Mouse (Mus musculus): ENCODE results near the gene Ano10. TPM values are rescaled to one million over a fixed set of nuclear protein-coding genes. Genes with fewer than 3 reads are reported as not detected.

Ano10 gene
- total and polyA plus RNA-seq, 2 experiments from 2014 or later, result 34.5 to 48.6 TPM

DNA sequence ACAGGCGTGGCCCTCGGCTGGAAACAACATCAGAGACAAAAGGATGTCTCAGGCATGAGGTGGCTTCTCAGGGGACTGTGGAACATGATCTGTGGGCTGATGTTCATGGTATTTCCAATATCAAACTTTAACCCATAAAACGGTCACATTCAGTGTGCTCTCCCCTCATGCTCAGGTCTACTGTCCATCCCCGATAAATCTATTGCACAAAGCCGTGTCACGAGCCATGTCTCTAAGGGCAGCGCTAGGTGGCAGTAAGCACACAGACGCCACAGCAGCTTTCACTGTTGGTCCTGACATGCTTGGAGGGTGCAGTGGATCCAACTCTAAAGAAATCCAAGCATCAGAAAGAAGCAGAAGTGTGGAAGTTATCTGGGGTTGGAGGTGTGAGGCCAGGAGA is 46.1 kb downstream of the Ano10 start:
- no peaks in the 10 kb centered on the region for H3K27me3 ChIP-seq (ENCODE audit: insufficient read depth, low read length)
- ATAC-seq (peak; percentile 46; the same call in 1 of the 2 replicates), DNase-seq (ENCODE audit: low spot score) (peak; percentile 76)
- no peak overlapping the region for H3K27ac ChIP-seq
- TF ChIP-seq CTCF (IDR thresholded peaks at IDR 0.05; ENCODE audit: low read depth), result peak; percentile 81
- 34% methylated on average over 8 of the region's 8 CpGs for WGBS
- H3K4me3 ChIP-seq (ENCODE audit: low read length), result no peak overlapping the region
- no peak overlapping the region for H3K9ac ChIP-seq (replicated peaks; ENCODE audit: low read length)
- H3K36me3 ChIP-seq (ENCODE audit: insufficient read depth, low read length), result peaks cover 16% of the 10 kb centered on the region
- H3K9me3 ChIP-seq (ENCODE audit: low read length), result no peaks in the 10 kb centered on the region
- H3K4me2 ChIP-seq (ENCODE audit: low read depth, low read length), result no peak overlapping the region
- H3K4me1 ChIP-seq (ENCODE audit: insufficient read depth, low read length), result no peaks in the 10 kb centered on the region

DNA sequence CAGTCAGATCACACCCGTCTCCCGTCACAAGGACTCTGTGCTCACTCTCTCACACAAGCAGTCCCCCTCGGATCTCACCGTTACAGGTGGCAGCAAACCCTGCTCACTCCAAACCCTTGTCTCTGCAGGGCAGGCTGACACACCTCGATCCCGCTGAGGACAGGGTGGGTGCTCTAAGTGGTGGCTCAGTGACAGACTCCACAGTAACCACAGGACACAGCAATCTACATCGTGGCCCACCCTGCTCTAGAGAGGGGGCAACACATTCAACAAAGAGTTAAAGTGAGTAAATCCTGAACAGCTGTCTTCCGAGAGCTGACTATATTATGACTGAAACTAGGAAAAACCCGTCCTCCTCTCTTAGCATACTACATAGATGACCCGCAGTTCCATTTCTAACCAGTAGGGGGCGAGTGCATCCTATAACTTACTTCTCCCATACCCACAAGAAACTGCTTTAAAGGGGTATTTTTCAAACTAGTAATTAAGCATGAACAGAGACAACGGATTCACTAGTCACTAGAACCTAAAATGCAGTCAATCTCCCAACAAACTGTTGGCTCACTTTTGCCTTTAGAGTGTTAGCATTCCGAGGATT is 46.7 kb downstream of the Ano10 start:
- peaks cover 16% of the 10 kb centered on the region for H3K36me3 ChIP-seq (ENCODE audit: insufficient read depth, low read length)
- no peaks in the 10 kb centered on the region for H3K27me3 ChIP-seq (ENCODE audit: insufficient read depth, low read length)
- H3K4me2 ChIP-seq (ENCODE audit: low read depth, low read length), result no peak overlapping the region
- TF ChIP-seq CTCF (IDR thresholded peaks at IDR 0.05; ENCODE audit: low read depth), result peak; percentile 89
- no peaks in the 10 kb centered on the region for H3K9me3 ChIP-seq (ENCODE audit: low read length)
- DNase-seq (ENCODE audit: low spot score) (peak; percentile 89), ATAC-seq (peak; percentile 55)
- no peak overlapping the region for H3K9ac ChIP-seq (replicated peaks; ENCODE audit: low read length)
- H3K27ac ChIP-seq, result no peak overlapping the region
- H3K4me3 ChIP-seq (ENCODE audit: low read length), result no peak overlapping the region
- H3K4me1 ChIP-seq (ENCODE audit: insufficient read depth, low read length), result no peaks in the 10 kb centered on the region
- 43% methylated on average over 13 of the region's 13 CpGs for WGBS

DNA sequence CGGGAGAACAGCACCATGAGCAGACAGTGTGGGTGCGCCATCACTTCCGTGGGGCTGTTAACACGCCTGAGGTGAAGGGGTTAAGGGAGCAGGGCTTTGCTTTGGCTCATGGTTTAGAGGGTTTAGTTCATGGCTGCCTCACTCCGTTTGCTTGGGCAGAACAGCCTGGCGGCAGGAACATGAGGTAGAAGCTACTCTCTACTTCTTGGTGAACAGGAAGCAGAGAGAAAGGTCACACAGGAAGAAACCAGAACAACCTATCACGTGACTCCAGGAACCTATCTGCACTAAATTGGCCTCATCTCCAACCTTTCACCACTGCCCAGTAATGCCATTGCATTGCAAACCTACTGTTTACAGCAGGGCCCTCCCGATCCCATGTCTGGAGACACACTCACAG is 48.3 kb downstream of the Ano10 start:
- Histone ChIP-seq H3K27me3 (ENCODE audit: insufficient read depth, low read length) (no peaks in the 10 kb centered on the region), H3K36me3 (ENCODE audit: insufficient read depth, low read length) (peaks cover 7% of the 10 kb centered on the region), H3K27ac (no peak overlapping the region), H3K4me2 (ENCODE audit: low read depth, low read length) (no peak overlapping the region), H3K9me3 (ENCODE audit: low read length) (no peaks in the 10 kb centered on the region), H3K4me3 (ENCODE audit: low read length) (no peak overlapping the region), H3K9ac (replicated peaks; ENCODE audit: low read length) (no peak overlapping the region), H3K4me1 (ENCODE audit: insufficient read depth, low read length) (no peaks in the 10 kb centered on the region)
- ATAC-seq (no peak), DNase-seq (ENCODE audit: low spot score) (no peak)
- no peak for TF ChIP-seq CTCF (IDR thresholded peaks at IDR 0.05; ENCODE audit: low read depth)
- 90% methylated on average over 8 of the region's 8 CpGs for WGBS

DNA sequence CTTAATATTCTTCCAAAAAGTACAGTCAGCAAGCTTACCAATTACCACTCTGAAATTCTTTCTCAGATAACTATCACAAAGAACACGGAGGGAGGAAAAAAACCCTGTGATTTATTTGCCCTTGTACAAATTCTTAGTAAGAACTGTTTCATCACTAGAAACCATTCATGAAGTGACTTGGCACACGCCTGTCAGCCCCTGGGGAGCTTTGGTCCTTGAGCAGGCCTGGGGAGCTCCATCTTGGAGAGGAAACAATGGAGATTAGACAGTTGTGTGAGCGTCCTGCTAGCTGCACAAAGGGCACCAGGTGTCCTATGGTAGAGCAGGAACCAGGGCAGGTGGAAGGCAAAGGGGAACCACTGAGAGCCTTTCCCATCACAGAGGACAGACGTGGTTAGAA is 48.8 kb downstream of the Ano10 start:
- H3K9ac ChIP-seq (replicated peaks; ENCODE audit: low read length), result no peak overlapping the region
- no peak for ATAC-seq
- WGBS, result 64% methylated on average over 4 of the region's 4 CpGs
- peaks cover 3% of the 10 kb centered on the region for H3K36me3 ChIP-seq (ENCODE audit: insufficient read depth, low read length)
- H3K4me1 ChIP-seq (ENCODE audit: insufficient read depth, low read length), result no peaks in the 10 kb centered on the region
- H3K4me2 ChIP-seq (ENCODE audit: low read depth, low read length), result no peak overlapping the region
- no peak for DNase-seq (ENCODE audit: low spot score)
- H3K27me3 ChIP-seq (ENCODE audit: insufficient read depth, low read length), result no peaks in the 10 kb centered on the region
- H3K27ac ChIP-seq, result no peak overlapping the region
- TF ChIP-seq CTCF (IDR thresholded peaks at IDR 0.05; ENCODE audit: low read depth), result no peak
- H3K4me3 ChIP-seq (ENCODE audit: low read length), result no peak overlapping the region
- H3K9me3 ChIP-seq (ENCODE audit: low read length), result no peaks in the 10 kb centered on the region

DNA sequence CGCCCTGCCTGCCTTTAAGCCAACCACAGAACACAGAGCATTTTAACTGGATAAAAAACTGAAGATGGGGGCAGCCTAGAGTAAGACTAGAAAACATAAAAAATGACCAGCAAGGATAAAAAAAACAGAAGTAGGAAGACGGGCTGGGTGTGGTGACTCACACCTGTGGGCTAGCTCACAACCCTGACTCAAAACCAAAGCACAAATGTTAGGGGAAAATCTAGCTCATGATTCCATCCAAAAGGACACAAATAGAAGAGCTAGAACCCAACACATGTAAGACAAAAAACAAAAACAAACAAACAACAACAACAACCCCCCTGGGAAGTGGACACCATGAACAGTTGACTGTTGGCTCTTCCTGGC is 49.4 kb downstream of the Ano10 start:
- Histone ChIP-seq H3K9me3 (ENCODE audit: low read length) (no peaks in the 10 kb centered on the region), H3K4me3 (ENCODE audit: low read length) (no peak overlapping the region), H3K27ac (no peak overlapping the region), H3K4me2 (ENCODE audit: low read depth, low read length) (no peak overlapping the region), H3K9ac (replicated peaks; ENCODE audit: low read length) (no peak overlapping the region), H3K27me3 (ENCODE audit: insufficient read depth, low read length) (no peaks in the 10 kb centered on the region), H3K36me3 (ENCODE audit: insufficient read depth, low read length) (no peaks in the 10 kb centered on the region), H3K4me1 (ENCODE audit: insufficient read depth, low read length) (no peaks in the 10 kb centered on the region)
- TF ChIP-seq CTCF (IDR thresholded peaks at IDR 0.05; ENCODE audit: low read depth), result no peak
- 46% methylated on average over 2 of the region's 2 CpGs for WGBS
- no peak for DNase-seq (ENCODE audit: low spot score)
- no peak for ATAC-seq

DNA sequence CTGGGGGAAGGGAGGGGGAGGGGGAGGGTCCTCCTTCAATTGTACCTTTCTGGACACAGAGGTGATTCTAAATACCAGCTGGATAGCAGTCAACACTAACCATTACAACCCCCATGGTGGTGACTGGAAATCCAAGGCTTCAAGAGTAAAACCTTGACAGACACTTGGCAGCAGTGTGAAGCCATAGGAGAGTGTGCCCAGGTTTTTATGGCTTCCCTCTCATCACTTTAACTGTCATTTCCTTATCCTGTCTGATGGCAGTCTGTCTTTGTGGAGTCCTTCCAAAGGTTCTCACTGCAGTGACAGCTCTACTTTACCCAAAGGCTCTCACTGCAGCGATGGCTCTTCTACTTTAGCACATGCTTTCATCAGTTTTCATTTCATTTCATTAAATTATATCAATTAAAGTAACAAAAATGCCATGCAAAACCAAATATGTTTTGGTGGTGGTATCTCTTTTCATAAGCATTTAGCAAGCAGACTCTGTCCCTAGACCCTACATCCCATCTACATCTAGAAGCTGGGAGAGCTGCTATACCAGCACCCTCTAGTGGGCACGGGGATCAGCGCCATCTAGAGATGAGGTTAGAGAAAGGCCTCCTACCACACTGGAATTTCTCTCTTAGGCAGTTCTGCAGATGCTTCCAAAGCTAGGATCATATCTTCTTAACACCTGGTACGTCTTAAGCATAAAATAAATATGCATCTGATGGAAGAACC is 50.0 kb downstream of the Ano10 start:
- no peak for ATAC-seq
- Histone ChIP-seq H3K4me2 (ENCODE audit: low read depth, low read length) (no peak overlapping the region), H3K4me1 (ENCODE audit: insufficient read depth, low read length) (no peaks in the 10 kb centered on the region), H3K9ac (replicated peaks; ENCODE audit: low read length) (no peak overlapping the region), H3K27ac (no peak overlapping the region), H3K27me3 (ENCODE audit: insufficient read depth, low read length) (no peaks in the 10 kb centered on the region), H3K4me3 (ENCODE audit: low read length) (no peak overlapping the region), H3K9me3 (ENCODE audit: low read length) (no peaks in the 10 kb centered on the region), H3K36me3 (ENCODE audit: insufficient read depth, low read length) (no peaks in the 10 kb centered on the region)
- WGBS, result 31% methylated on average over 4 of the region's 4 CpGs
- TF ChIP-seq CTCF (IDR thresholded peaks at IDR 0.05; ENCODE audit: low read depth), result peak; percentile 83
- DNase-seq (ENCODE audit: low spot score), result peak; percentile 76

DNA sequence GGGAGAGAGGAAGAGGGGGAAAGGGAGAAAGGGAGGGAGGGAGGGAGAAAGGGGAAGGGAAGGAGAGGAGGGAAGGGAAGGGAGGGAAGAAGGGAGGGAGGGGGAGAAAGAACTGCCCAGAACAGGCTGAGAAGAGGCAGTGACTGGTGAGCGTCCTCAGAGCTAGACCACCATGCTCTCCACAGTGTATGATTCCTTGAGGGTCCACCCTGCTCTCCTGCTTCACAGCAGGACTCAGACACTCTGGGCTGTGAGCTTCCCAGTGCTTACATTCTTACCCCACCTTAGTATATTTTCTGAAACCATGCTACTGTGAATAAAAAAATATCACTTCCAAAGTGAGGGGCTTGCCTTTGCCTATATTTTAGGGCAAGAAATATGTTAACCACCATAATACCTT is 50.9 kb downstream of the Ano10 start:
- H3K9ac ChIP-seq (replicated peaks; ENCODE audit: low read length), result no peak overlapping the region
- no peak overlapping the region for H3K4me3 ChIP-seq (ENCODE audit: low read length)
- TF ChIP-seq CTCF (IDR thresholded peaks at IDR 0.05; ENCODE audit: low read depth), result no peak
- no peak overlapping the region for H3K4me2 ChIP-seq (ENCODE audit: low read depth, low read length)
- H3K27ac ChIP-seq, result no peak overlapping the region
- 71% methylated on average over 1 of the region's 1 CpGs for WGBS
- H3K4me1 ChIP-seq (ENCODE audit: insufficient read depth, low read length), result no peaks in the 10 kb centered on the region
- ATAC-seq (no peak), DNase-seq (ENCODE audit: low spot score) (no peak)
- no peaks in the 10 kb centered on the region for H3K9me3 ChIP-seq (ENCODE audit: low read length)
- no peaks in the 10 kb centered on the region for H3K27me3 ChIP-seq (ENCODE audit: insufficient read depth, low read length)
- no peaks in the 10 kb centered on the region for H3K36me3 ChIP-seq (ENCODE audit: insufficient read depth, low read length)
